Mouse (Mus musculus) adrenal gland, postnatal 4 days (tissue): Measurements from ENCODE around the gene C1qtnf5. TPM values are rescaled to one million over a fixed set of nuclear protein-coding genes. Genes with fewer than 3 reads are reported as not detected.
"Not testable (repeated sequence)": the region's sequence is repeated elsewhere in the genome, so short reads cannot be mapped to it uniquely, and the experiment has no call there.

Source experiments
- DNase-seq, 2 experiments: peaks; one replicate each; pipeline ENCODE4 v3.0.0; 2021 to 2022; ENCODE audit warnings: low spot score in 2 of 2, mixed read lengths in 2 of 2
- total RNA-seq, 2 experiments: library from RNA; stranded (reverse); gene quantifications; 2 replicates each; pipeline ENCODE4 v1.2.3; 2021

The C1qtnf5 gene
- total RNA-seq, 2 experiments from 2014 or later = 9.7 to 17.4 TPM

DNA sequence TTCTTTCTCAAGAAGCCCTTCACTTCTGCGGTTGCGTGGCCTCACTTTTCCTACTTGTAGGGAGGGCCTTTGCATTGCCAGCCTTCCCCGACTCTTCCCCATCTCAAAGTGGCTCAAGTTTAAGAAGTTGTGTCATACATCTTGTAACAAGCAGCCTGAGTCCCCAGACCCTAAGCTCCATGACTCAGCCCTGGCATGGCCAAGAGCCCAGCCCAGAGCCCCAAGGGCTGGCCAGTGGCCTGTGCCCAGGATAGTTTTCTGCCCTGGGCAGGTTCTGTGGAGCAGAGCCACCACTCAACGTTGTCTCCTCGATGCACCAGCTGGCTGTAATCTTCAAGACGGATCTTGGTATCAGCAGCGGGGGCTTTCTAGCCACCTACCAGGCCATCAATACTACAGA is 2.2 kb upstream of the C1qtnf5 start:
- DNase-seq = no peak

DNA sequence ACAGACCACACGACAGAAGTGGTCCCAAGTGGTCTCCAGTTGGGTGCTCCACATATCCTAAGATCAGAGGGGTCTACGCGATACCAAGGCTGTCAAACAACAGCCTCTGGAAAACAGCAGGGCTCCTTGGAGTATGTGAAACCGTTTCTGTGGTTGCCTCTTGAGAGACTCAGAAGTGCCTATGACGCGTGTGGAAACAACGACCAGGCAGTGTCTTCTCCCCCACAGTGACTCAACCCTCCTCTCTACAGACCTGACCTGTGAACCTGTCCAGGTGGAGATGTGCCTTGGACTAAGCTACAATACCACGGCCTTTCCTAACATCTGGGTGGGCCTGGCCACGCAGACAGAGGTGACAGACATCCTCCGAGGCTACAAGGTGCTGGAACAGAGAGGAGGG is 1.3 kb upstream of the C1qtnf5 start:
- DNase-seq = no peak

DNA sequence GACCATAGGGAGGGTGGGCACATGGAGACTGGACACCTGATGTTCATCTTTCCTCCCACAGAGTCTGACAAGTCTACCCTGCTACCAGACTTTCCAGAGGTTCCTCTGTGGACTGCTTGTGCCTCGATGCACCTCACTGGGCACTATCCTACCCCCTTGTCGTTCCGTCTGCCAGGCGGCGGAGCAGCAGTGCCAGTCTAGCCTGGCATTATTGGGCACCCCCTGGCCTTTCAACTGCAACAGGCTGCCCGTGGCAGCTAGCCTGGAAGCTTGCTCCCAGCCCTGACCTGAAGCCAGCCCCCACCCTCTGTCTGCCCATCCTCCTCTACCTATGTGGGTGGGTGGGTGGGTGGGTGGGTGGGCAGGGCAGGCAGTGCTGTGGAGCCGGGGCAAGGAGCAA is 863 bp upstream of the C1qtnf5 start:
- DNase-seq = no peak

DNA sequence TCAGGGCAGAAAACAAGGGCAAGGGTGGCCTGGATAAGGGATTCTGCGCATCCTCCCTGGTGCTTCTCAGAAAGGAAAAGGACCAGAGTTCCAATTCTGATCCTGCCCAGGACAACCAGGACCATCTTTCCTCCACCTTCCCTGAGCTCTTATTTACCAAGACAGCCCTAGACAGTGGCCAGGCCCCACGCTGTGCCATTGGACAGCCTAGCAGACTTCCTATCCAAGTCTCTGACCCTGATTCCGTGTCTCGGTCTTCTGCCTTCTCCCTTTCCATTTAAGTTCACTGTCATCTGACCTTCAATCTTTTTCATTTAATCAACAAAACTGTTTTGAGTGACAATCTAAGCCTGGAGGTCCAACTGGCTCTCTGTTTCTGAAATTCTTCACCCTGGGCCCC is 449 bp upstream of the C1qtnf5 start:
- DNase-seq = no peak

DNA sequence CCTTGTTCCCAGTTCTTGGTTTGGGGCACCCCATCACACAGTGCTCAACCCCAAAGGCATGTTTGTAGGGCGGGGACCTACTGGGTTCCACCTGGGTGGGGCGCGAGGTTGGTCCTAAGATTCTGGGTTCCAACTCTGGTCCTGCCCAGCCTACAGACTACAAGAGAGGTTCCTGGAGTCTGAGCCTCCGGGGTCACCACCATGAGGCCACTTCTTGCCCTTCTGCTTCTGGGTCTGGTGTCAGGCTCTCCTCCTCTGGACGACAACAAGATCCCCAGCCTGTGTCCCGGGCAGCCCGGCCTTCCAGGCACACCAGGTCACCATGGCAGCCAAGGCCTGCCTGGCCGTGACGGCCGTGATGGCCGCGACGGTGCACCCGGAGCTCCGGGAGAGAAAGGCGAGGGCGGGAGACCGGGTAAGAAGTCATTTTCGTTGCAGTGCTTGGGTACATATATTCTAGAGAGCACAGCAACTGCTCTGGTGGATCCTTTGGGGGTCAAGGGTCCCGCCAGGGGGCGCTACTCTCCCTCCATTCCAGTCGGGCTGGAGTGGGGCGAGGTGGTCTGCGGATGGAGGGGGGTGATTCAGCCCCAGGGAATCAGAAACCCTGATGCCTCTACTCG is 623 bp downstream of the C1qtnf5 start:
- DNase-seq = peak in 1 of 2 experiments; percentile 56

DNA sequence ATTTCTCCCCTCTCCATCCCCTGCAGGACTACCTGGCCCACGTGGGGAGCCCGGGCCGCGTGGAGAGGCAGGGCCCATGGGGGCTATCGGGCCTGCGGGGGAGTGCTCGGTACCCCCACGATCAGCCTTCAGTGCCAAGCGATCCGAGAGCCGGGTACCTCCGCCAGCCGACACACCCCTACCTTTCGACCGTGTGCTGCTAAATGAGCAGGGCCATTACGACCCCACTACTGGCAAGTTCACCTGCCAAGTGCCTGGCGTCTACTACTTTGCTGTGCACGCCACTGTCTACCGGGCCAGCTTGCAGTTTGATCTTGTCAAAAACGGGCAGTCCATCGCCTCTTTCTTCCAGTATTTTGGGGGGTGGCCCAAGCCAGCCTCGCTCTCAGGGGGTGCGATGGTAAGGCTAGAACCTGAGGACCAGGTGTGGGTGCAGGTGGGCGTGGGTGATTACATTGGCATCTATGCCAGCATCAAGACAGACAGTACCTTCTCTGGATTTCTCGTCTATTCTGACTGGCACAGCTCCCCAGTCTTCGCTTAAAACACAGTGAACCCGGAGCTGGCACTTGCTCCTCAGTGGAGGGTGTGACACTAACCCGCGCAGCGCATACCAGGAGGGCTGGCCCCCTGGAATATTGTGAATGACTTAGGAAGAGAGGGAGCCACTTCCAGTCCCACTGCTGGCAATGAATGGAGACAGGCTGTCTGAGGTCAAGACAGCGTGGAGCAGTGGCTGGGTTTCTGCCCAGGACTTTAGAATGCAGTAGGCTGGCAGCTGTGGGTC is 1.4 kb downstream of the C1qtnf5 start:
- DNase-seq = no peak

DNA sequence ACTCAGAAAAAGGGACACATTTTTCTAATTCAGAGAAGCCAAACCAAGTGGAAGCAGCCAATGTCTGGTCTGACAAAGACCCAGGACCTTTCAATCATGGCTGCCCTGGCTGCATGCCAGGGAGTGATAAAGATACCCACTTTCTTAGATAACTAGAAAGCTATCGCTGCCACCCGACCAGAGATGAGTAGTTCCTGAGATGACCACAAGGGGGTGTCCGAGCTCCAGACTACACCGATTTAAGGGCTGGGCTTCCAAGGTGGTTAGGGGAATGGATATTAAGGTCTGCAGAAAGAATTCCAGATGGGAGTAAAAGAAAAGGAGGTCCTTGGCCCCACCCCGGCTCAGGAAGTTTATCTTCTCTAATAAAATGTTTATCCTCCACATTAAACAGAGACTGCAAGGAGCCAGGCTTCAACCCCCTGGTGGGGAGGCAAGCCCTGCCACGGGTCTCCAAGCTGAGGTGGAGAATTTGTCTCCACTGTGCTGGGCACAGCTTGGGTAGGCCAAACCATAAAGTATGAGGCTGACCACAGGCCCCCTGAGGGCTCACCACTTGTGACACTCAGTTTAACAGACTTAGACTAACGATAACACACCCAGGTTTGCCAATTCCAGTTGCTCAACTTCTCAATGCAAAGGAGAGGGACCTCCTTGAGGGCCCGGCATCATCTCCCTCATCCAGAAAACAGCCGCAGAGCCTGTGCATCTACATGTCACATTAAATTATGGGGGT is 2.5 kb downstream of the C1qtnf5 start:
- DNase-seq = peak; percentile 57

DNA sequence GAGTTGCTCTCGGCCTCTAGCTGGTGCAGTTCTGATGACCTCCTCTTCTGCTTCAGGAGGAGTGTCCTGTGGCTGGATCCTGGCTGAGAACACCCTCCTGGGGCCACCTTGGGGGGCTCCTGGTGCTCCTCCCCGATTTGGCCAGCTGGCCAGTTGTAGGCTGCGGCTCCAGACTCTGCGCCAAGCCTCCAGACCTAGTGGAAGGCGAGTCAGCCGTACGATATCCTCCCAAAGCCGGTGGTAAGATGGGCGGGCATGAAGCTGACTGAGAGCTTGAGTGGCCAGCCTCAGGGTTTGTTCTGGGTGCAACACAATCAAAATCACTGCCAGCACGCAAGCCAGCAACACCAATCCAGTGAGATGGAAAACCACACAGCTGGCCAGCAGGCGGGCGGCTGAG is 4.9 kb downstream of the C1qtnf5 start:
- DNase-seq = not testable (repeated sequence)

DNA sequence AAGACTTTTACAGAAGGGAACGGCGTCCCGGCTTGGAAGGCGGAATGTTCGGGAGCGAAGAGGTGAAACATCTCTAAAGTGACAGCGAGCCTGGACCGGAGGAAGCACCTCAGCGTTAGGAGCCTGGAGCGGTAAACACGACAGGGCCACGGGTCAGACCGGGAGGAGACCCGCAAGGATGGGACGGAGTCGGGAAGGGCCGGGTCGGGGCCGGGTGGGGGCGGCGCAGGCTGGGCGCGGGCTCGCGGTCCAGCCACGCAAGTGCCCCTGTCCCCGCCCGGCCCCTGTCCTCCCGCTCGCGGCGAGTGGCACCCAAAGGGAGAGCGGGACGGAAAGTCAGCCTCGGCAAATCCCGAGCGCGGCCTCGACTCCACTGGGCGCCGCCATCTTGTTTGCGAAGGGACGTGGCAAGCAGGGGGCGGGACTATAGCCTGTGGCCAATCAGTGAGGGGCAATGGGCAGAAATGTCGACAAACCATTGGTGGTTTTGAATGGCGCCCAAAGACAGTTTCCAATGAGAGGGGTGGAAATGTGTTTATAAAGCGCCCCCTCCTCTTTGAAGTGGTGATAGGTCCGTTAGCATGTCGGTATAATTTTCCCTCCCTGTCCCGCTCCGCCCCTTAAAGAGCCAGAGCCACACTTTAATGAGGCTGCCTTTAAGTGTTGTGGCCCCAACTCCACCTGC is 6.2 kb downstream of the C1qtnf5 start, which contains the start of the genes Gm49380 and Rnf26:
Gene Gm49380, minus strand, starts transcription at position 396 of the 685 bp plus-strand sequence.
Gene Rnf26, minus strand, starts transcription at position 413 of the 685 bp plus-strand sequence.
- peak; percentile 87 to 91 for DNase-seq

DNA sequence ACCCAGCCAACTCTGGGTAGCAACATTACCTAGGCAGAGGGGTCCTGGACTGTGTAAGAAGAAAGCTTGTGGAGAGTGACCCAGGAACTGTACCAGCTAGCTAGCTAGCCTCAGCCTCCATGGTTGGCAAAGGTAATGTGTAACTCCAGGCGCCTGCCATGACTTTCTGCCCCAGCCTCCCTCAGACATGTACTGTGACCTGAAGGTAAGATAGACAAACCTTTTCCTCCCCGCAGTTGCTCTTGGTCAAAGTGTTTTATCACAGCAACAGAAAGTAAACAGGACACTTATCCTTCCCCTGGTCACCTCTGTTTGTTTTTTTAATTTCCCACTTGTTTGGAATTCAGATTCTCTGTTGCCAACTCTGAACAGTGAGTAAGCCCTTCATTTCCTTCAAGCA is 7.4 kb downstream of the C1qtnf5 start:
- DNase-seq = no peak

DNA sequence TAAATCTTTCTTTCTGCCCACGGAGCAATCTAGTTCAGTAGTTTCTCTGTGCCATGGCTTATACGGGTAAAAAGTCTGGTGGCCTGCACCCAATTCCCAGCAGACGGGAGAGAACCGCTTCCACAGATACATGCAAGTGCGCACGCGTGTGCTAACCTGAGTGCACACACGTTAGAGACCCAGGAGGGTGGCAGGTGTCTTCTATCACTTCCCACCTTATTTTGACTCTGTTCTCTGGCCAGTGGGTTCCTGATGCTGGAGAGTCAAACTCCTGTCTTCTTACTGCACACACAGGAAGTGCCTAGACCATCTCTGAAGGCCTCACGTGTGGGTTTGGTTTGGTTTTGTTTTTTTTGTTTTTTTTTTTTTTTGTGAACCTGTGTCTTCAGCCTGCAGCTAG is 8.6 kb downstream of the C1qtnf5 start:
- no peak for DNase-seq

DNA sequence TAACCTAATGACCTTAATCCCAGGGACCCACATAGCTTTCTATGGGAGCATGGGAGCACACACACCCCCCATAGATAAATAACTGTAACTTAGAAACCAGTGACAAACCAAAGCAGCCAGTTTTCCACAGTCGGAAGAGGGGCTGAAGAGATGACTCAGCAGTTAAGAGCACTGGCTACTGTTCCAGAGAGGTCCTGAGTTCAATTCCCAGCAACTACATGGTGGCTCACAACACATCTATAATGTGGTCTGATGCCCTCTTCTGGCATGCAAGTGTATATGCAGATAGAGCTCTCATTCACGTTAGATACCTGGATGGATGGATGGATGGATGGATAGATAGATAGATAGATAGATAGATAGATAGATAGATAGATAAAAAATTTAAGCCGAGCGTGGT is 9.1 kb downstream of the C1qtnf5 start:
- DNase-seq = no peak

DNA sequence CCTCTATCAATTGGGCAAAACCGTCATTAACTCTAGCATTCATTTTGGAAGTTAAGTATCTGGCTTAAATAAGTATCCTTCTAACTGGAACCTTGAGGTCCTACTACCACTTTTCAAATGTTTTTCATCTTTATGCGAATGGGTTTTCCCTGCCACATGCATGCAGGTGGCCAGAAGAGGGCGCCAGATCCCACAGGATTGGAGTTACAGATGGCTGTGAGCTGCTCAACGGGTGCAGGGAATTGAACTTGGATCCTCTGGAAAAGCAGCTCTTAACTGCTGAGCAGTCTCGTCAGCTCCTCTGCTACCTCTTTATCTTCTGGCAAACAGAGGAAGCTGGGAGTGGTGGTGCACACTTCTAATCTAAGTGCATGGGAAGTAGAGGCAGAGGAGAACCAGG is 12.0 kb downstream of the C1qtnf5 start:
- no peak for DNase-seq

DNA sequence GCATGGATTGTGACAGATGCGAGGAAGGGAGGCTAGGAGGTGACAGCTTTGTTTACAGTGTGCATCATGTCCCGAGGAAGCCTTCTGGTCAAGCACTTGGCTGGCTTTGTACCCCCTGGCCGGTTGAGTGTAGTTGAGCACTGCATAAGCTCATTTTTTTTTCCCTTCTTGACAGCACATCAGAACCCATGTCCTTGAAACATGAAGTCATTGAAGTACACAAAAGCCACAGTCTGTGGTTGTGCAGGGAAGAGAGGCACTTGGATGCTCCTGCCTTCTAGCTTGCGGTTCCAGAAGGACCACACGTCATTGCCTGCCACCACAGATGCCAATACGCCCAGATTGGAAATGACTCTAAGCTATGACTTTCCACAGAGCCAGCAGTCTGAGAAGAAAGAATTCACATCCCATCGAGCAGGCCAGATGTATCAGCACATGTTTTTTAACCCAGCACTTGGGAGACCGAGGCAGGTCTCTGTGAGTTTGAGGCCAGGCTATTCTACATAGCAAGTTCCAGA is 13.0 kb downstream of the C1qtnf5 start:
- no peak for DNase-seq

DNA sequence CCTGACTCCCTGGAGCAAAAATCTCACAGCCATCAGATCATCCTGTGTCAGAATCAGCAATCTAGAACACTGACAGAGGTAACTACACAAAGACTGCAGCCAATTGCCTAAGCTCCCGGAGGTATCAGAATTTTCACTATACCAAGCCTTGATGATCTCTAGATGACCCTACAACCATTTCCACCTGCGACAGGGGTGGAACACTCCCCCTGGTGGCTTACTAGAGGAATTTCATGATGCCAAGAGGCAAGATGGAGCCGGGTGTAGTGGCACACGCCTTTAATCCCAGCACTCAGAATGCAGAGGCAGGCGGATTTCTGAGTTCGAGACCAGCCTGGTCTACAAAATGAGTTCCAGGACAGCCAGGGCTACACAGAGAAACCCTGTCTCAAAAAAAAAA is 17.3 kb downstream of the C1qtnf5 start:
- no peak for DNase-seq

DNA sequence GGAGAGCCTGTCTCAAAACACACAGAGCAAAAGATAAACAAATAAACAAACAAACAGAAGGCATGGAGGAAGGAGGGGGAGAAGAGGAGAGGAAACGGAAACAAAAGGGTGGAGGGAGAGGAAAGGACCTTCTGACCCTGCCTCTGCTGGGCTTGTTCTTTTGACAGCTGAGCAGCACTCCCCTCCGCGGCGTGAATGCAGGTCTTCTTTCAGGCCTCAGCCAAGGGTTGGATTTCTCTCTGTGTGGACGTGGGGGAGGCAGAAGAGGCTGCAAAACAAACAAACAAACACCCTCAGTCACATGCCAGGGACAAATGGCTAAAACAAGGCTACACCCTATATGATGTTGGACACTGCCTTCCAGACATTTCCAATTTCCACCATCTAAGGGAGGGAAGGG is 18.0 kb downstream of the C1qtnf5 start:
- DNase-seq = no peak

DNA sequence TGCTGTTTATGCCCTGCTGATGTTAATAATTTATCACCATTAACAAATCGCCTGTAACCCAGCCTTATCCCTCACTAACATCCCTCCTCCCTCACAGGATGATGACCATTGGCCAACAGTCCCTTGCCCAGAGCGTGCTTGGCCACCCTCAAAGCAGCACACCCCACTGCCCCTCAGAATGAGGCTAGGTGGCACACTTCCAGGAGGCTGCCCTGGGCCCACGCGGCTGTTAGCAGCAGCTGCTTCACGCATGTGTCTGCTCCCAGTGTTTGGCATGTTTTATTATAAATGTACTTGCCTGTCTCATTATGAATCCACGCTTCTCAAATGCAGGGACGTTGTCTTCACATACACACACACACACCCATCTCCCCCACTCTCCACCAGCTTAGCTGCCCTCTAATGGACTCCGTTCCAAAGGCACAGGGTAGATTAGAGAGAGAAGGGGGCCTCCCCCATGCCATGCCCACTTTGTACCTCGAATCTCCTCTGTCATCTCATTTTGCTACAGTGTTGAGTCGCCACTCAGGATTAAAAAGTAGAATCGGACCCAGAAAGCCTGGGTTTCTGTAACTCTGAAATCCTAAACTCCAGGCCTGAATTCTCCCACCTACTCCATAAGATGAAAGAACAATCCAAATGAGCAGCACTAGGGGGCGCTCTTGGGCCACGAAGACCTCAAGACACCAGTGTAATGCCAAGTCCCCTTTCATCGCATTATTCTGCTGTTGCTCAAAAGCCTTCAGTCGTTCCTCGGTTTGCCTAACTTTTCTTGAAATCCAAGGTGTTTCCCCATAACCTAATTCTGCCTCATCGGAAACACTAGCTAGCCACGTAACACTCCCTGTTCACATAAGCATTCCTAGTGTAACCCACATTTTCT is 18.7 kb downstream of the C1qtnf5 start:
- peak; percentile 62 to 79 for DNase-seq

DNA sequence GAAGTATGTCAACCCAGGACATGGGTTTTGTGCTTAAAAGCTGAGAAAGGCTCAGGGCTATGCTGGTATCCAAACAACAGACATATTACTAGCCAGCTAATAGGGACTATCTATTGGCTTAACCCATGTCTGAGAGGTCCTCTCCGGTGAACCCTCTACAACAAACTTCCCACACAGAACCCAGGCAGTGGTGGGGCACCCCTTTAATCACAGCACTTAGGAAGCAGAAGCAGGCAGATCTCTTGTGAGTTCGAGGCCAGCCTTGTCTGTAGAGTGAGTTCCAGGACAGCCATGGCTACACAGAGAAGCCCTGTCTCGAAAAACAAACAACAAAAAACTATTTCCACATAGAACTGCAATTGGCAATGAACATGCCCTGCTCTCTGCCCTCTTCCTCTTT is 19.7 kb downstream of the C1qtnf5 start:
- DNase-seq = no peak

DNA sequence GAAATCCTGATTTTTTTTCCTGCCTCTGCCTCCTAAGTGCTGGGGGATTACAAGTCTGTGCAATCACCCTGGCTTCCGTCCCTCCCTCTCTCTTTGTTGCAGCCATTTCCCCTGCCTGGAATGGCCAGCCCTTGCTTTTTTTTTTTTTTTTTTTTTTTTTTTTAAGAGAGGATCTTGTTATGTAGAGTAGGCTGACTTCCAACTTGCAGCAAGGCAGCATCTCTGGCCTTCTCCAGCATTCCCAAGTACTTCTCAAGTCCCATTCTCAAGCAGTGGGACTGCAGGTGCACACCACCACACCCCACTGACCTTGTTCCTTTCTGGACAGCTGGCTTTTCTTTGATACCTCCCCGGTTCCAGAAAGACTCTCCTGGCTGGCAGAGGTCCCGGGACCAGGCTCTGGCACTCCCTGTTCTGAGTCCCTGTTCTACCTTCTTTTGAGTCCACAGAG is 20.3 kb downstream of the C1qtnf5 start:
- DNase-seq = no peak

DNA sequence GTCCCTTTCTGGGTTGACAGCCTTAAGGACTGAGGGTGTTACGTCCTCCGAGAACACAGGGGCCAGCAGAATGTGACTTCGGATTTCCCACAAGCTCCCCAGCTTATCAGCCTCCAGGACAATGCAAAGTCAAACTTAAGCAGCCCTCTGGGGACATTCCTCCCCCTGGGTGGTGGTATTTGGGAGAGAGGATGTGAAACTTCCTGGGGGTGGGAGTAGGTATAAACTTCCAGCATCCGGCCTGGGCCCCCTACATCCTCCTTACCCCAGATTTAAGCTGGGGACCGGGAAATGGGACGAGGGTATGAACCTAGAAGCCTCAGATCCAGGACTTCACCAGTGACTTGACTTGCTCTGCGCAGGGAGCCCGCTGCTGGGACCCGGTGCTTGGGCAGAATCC is 22.6 kb downstream of the C1qtnf5 start:
- no peak for DNase-seq
